Mouse (Mus musculus): ENCODE measurements around the gene Scube2. TPM values are rescaled to one million over a fixed set of nuclear protein-coding genes. Genes with fewer than 3 reads are reported as not detected.

Gene Scube2
- polyA plus RNA-seq, 1 experiment = not detected

DNA sequence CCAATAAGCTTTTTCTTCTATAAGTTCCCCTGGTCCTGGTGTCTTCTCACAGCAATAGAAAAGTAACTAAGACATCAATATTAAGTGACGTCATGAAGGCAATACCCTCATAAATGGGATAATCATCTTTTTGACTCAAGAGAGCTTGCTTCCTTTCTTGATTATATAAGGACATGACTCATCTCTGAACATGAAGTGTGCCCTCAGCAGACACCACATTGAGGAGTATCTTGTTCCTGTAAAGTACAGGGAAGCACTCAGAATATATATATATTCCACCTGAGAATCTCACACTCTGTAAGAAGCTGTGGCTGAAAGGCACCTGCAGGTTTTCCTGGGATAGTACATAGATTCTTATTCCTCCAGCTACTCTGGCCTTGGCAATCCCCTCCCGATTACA, 17.1 kb upstream of the Scube2 start:
- H3K27ac ChIP-seq (ENCODE audit: insufficient read depth, low read depth, low read length) = no peak overlapping the region
- 86% methylated on average over 2 of the region's 2 CpGs for WGBS
- TF ChIP-seq POLR2A (IDR thresholded peaks at IDR 0.05; ENCODE audit: insufficient read depth, low read depth, low read length) = no peak
- TF ChIP-seq CTCF (IDR thresholded peaks at IDR 0.05; ENCODE audit: insufficient read depth, low read depth, low read length) = no peak
- H3K4me3 ChIP-seq (ENCODE audit: insufficient read depth, low read depth, low read length) = no peak overlapping the region
- peaks cover 3% of the 10 kb centered on the region; the same call in 1 of the 2 replicates for H3K4me1 ChIP-seq (ENCODE audit: control insufficient read depth, insufficient read depth, low read length)

DNA sequence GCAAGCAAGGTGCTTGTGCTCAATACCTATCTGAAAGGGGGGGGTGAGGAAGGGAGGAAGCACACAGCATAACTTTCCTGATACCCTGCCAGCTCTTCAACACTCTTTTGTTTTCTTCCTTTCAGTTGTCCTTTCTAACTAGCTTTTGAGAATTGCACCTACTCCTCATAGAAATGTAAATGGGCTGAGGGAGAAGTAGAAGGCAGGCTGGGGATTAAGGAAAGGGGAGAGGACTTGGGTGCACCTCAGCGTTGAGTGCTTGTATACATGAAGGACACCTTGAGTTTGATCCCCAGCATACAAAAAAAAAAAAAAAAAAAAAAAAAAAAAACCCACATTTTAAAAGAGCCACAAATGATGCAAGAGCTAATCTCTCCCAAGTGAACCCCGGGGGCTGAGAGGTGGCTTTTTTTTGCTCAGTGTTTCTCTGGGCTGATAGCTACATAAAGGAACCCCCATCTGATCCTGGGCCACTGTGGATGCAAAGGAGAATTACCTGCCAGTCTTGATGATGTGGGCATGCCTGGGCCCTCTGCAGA, 16.2 kb upstream of the Scube2 start:
- Histone ChIP-seq H3K27ac (ENCODE audit: insufficient read depth, low read depth, low read length) (no peak overlapping the region), H3K4me1 (ENCODE audit: control insufficient read depth, insufficient read depth, low read length) (peaks cover 3% of the 10 kb centered on the region; the same call in 1 of the 2 replicates), H3K4me3 (ENCODE audit: insufficient read depth, low read depth, low read length) (no peak overlapping the region)
- 41% methylated on average over 2 of the region's 2 CpGs for WGBS
- no peak for TF ChIP-seq CTCF (IDR thresholded peaks at IDR 0.05; ENCODE audit: insufficient read depth, low read depth, low read length)
- TF ChIP-seq POLR2A (IDR thresholded peaks at IDR 0.05; ENCODE audit: insufficient read depth, low read depth, low read length) = no peak

DNA sequence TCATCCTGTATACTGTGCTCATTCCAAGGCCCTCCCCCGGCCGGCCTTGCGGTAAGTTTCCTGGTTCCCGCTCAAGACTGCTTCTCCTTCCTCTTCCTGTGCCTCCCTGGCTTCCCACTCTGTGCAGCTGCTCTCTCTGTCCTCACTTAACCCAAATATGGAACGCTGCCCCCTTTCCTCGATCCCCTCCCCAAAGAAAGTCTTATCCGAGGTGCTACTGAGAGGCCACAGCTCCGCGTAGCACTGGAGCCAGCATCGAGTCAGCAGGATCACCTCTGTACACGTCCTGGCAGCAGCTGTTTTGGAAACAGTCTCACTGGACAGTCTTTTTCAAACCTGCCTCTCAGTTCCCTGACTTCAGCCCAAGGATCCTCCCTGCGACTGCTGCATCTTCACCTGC, 13.7 kb upstream of the Scube2 start:
- Histone ChIP-seq H3K4me1 (ENCODE audit: control insufficient read depth, insufficient read depth, low read length) (peaks cover 3% of the 10 kb centered on the region; the same call in 1 of the 2 replicates), H3K27ac (ENCODE audit: insufficient read depth, low read depth, low read length) (no peak overlapping the region), H3K4me3 (ENCODE audit: insufficient read depth, low read depth, low read length) (no peak overlapping the region)
- TF ChIP-seq POLR2A (IDR thresholded peaks at IDR 0.05; ENCODE audit: insufficient read depth, low read depth, low read length) (no peak), CTCF (IDR thresholded peaks at IDR 0.05; ENCODE audit: insufficient read depth, low read depth, low read length) (no peak)
- 56% methylated on average over 12 of the region's 12 CpGs for WGBS

DNA sequence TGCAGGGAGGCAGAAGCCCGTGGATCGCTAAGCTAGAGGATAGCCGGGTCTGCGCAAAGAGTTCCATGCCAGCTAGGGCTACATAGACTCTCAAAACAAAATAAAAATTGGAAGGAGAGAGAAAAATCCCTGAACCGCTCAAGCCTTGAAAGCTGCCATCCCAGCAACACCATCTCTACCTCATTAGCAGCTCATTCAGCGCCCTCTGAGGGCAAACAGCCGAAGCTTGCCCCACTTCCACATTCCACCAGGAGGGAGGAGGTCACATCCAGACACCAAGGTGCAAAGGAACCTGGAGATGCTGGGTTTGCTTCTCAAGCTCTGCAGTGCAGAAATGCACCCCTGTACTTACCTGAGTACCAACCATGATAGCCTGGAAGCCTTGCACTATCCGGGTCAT, 10.6 kb upstream of the Scube2 start:
- Histone ChIP-seq H3K27ac (ENCODE audit: insufficient read depth, low read depth, low read length) (no peak overlapping the region), H3K4me1 (ENCODE audit: control insufficient read depth, insufficient read depth, low read length) (peaks cover 3% of the 10 kb centered on the region; the same call in 1 of the 2 replicates), H3K4me3 (ENCODE audit: insufficient read depth, low read depth, low read length) (no peak overlapping the region)
- TF ChIP-seq CTCF (IDR thresholded peaks at IDR 0.05; ENCODE audit: insufficient read depth, low read depth, low read length) (no peak), POLR2A (IDR thresholded peaks at IDR 0.05; ENCODE audit: insufficient read depth, low read depth, low read length) (no peak)
- 81% methylated on average over 8 of the region's 8 CpGs for WGBS

DNA sequence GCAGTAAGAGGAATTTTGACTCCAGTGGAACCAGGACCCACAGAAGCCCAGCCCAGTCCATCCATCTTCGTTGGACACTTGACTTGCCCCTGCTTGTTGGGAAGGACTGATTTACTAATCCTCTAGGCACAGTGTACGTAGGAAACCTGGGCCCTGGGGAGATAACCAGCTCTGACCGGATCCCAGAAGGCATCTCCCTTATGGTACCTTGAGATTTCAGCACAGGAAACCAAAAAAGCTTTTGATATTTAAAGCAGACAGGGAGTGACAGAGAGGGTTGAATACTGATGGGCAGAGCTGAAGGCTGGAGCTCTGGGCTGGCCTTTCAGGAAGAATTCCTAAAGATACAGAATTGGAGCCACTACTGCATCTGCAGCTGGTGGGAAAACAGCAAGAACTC, 10.1 kb upstream of the Scube2 start:
- H3K4me1 ChIP-seq (ENCODE audit: control insufficient read depth, insufficient read depth, low read length) = peaks cover 3% of the 10 kb centered on the region; the same call in 1 of the 2 replicates
- TF ChIP-seq CTCF (IDR thresholded peaks at IDR 0.05; ENCODE audit: insufficient read depth, low read depth, low read length) (no peak), POLR2A (IDR thresholded peaks at IDR 0.05; ENCODE audit: insufficient read depth, low read depth, low read length) (no peak)
- no peak overlapping the region for H3K27ac ChIP-seq (ENCODE audit: insufficient read depth, low read depth, low read length)
- no peak overlapping the region for H3K4me3 ChIP-seq (ENCODE audit: insufficient read depth, low read depth, low read length)
- 87% methylated on average over 3 of the region's 3 CpGs for WGBS

DNA sequence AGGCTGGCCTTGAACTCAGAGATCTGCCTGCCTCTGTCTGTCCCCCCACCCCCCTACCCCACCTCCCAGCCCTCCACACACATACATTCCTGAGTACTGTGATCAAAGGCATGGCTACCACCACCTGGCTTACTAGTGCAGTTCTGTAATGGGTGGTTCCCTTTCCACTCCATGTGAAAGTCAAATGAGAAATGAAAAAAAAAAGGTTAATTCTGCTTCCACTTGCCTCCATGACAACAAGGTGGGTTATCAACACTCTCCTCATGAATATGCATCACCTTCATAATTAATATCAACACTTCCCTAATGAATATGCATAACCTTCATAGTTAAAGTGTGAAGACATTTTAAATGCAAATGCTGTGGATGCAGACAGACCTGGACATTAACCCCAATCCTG, 9.6 kb upstream of the Scube2 start:
- Histone ChIP-seq H3K27ac (ENCODE audit: insufficient read depth, low read depth, low read length) (no peak overlapping the region), H3K4me1 (ENCODE audit: control insufficient read depth, insufficient read depth, low read length) (peaks cover 3% of the 10 kb centered on the region; the same call in 1 of the 2 replicates), H3K4me3 (ENCODE audit: insufficient read depth, low read depth, low read length) (no peak overlapping the region)
- no peak for TF ChIP-seq POLR2A (IDR thresholded peaks at IDR 0.05; ENCODE audit: insufficient read depth, low read depth, low read length)

DNA sequence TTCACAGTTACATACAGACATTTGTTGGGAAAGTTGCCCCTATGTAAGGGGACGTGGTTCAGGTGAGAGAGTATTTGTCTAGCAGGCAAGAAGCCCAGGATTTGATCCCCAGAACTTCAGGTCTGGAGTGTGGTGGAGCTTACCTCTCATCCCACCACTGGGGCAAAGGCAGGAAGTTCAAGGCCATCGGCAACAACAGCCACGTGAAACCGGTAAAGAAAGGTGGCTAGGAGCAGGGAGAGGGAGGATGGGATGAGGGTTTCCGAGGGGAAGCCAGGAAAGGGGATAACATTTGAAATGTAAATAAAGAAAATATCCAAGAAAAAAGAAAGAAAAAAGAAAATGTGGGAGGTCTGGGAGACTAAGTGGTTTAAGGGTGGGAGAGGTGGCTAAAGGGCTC, 7.7 kb upstream of the Scube2 start:
- no peak for TF ChIP-seq CTCF (IDR thresholded peaks at IDR 0.05; ENCODE audit: insufficient read depth, low read depth, low read length)
- TF ChIP-seq POLR2A (IDR thresholded peaks at IDR 0.05; ENCODE audit: insufficient read depth, low read depth, low read length) = no peak
- Histone ChIP-seq H3K4me1 (ENCODE audit: control insufficient read depth, insufficient read depth, low read length) (0 out of 2 replicates have a peak, but pooled peaks cover 3% of the 10 kb centered on the region), H3K4me3 (ENCODE audit: insufficient read depth, low read depth, low read length) (no peak overlapping the region), H3K27ac (ENCODE audit: insufficient read depth, low read depth, low read length) (no peak overlapping the region)
- WGBS = 87% methylated on average over 5 of the region's 5 CpGs

DNA sequence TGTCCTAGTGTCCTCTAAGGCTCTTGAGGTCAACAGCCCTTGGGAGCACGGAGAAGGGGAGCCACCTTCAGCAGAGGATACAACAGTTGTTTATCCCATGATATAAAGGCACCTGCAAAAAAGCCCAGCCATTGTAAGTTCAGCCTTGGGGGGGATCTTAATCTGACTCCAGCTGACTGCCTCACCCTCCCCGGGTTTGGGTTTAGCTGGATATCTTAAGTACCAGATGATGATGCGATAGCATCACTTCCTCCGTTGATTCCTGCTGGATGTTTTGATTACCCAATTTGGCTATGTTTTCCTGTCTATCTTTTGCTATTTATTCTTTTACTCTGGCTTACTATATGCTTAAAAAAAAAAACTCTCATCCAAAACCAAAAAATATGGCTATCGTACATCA, 5.8 kb upstream of the Scube2 start:
- TF ChIP-seq POLR2A (IDR thresholded peaks at IDR 0.05; ENCODE audit: insufficient read depth, low read depth, low read length) (no peak), CTCF (IDR thresholded peaks at IDR 0.05; ENCODE audit: insufficient read depth, low read depth, low read length) (no peak)
- H3K27ac ChIP-seq (ENCODE audit: insufficient read depth, low read depth, low read length) = no peak overlapping the region
- H3K4me3 ChIP-seq (ENCODE audit: insufficient read depth, low read depth, low read length) = no peak overlapping the region
- H3K4me1 ChIP-seq (ENCODE audit: control insufficient read depth, insufficient read depth, low read length) = peaks cover 10% of the 10 kb centered on the region
- 84% methylated on average over 5 of the region's 5 CpGs for WGBS

DNA sequence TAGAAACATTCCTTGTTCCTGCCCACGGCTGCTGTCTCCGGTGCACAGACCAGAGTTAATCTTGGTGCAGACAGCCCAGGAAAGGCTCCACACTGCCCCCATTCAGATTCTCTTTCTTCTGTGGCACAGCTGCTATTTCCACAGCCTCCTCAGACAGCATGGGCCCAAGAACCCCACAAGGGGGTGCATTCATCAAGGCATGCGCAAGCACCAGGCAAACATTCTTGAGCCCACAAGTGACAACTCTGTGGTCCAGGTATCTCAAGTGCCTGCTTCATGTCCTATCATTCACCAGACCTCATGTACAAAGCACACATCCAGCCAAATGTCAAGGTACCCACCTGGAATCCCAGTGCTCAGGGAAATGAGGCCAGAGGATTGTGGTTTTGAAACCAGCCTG, 3.0 kb upstream of the Scube2 start:
- Histone ChIP-seq H3K4me3 (ENCODE audit: insufficient read depth, low read depth, low read length) (no peak overlapping the region), H3K27ac (ENCODE audit: insufficient read depth, low read depth, low read length) (no peak overlapping the region), H3K4me1 (ENCODE audit: control insufficient read depth, insufficient read depth, low read length) (peaks cover 26% of the 10 kb centered on the region)
- WGBS = 23% methylated on average over 3 of the region's 3 CpGs
- no peak for TF ChIP-seq POLR2A (IDR thresholded peaks at IDR 0.05; ENCODE audit: insufficient read depth, low read depth, low read length)
- no peak; the same call in 1 of the 2 replicates for TF ChIP-seq CTCF (IDR thresholded peaks at IDR 0.05; ENCODE audit: insufficient read depth, low read depth, low read length)

DNA sequence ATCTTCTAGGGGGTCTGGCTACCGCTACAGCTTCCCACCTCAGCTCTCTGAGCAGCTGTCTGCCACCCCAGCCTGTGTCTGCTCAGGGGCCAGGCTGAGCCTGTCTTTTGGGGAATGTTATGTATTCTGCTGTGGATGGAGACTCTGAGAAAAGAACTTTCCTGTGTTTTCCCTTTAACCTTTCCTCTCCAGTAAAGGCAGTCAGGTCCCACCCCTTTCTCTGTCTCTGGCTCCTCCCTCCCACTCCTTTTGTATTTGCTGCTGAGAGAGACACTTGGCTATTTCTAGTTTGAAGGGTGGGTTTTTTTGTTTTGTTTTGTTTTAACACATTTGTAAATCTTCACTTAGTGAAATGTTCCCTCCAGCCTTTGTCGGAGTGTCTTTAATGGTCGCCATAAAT, 1.2 kb upstream of the Scube2 start:
- 77% methylated on average over 3 of the region's 3 CpGs for WGBS
- Histone ChIP-seq H3K27ac (ENCODE audit: insufficient read depth, low read depth, low read length) (no peak overlapping the region), H3K4me3 (ENCODE audit: insufficient read depth, low read depth, low read length) (no peak overlapping the region), H3K4me1 (ENCODE audit: control insufficient read depth, insufficient read depth, low read length) (peaks cover 26% of the 10 kb centered on the region)
- TF ChIP-seq CTCF (IDR thresholded peaks at IDR 0.05; ENCODE audit: insufficient read depth, low read depth, low read length) (no peak), POLR2A (IDR thresholded peaks at IDR 0.05; ENCODE audit: insufficient read depth, low read depth, low read length) (no peak)

All from olfactory bulb, adult 2 months (tissue).